Mouse (Mus musculus): ENCODE data around the gene Olfml1. TPM values are rescaled to one million over a fixed set of nuclear protein-coding genes. Genes with fewer than 3 reads are reported as not detected.

Olfml1 gene
- total RNA-seq (2021), result 10 to 100 TPM; 10.0 to 11.5 TPM

GRCm38 (mm10) chr7:107567261-107567671, at the start of gene Olfml1:
Gene Olfml1 (plus strand): TSS chr7:107567446.
- peak in 1 of 2 experiments; percentile 4 for DNase-seq (ENCODE audit: extremely low spot score in 1 of 2, low spot score in 1 of 2)

- DNase-seq (ENCODE audit: extremely low spot score in 1 of 2, low spot score in 1 of 2), result no peak
These were observed 47.8 kb upstream of the Olfml1 start for GRCm38 (mm10) chr7:107519256-107520025.

DNA sequence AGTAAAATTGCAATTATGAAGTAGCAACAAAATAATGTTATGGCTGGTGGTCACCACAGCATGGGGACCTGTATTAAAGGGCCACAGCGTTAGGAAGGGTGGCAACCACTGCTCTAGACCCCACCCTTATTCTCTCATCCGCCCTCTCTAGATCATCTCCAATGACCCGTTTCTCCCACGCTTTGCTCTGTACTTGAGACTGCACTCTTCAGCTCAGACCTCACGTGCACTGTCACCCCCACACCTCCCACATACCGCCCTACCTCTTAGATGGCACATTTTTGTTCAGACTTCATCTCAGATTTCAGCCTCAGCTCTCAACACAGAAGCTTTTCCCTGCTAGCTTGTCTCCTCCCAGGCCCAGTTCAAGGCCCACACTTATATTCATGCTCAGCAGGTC, 45.8 kb upstream of the Olfml1 start:
- no peak for DNase-seq (ENCODE audit: extremely low spot score in 1 of 2, low spot score in 1 of 2)

GRCm38 (mm10) chr7:107526299-107526698, 40.9 kb upstream of the Olfml1 start:
- DNase-seq (ENCODE audit: extremely low spot score in 1 of 2, low spot score in 1 of 2), result peak; percentile 19 to 72

DNA sequence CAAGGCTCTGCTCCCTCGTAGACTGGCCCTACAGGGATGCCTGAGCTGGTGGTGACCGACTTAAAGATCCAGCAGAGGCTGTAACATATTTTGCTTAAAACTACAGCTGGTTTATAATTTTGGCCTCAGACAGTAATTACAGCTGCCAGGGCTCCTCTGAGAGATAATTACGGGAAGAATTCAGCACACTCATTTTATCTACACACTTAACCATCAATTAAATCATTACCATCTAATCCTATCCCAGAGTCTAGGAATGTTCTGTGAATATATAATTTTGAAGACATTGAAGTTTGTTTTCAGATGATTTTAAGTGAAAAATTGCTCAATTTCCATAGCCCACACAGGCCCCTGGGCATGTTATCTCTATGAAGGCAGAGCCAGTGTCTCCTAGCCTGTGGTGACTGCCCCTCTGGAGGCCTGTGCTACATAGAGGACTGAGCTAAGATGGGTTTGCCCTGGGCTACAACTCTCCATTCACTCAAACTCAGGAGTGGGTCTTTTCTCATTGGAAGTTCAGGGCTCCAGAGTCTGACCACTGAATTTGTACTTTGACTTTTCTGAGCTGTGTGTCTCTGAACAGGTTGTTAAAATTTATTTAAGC, 39.0 kb upstream of the Olfml1 start:
- no peak for DNase-seq (ENCODE audit: extremely low spot score in 1 of 2, low spot score in 1 of 2)

GRCm38 (mm10) chr7:107529364-107529763, 37.9 kb upstream of the Olfml1 start:
- no peak for DNase-seq (ENCODE audit: extremely low spot score in 1 of 2, low spot score in 1 of 2)

- DNase-seq (ENCODE audit: extremely low spot score in 1 of 2, low spot score in 1 of 2), result no peak
These were observed 31.9 kb upstream of the Olfml1 start for GRCm38 (mm10) chr7:107535311-107535710.

GRCm38 (mm10) chr7:107536516-107536915, 30.7 kb upstream of the Olfml1 start:
- DNase-seq (ENCODE audit: extremely low spot score in 1 of 2, low spot score in 1 of 2), result no peak

GRCm38 (mm10) chr7:107540034-107540433, 27.2 kb upstream of the Olfml1 start:
- DNase-seq (ENCODE audit: extremely low spot score in 1 of 2, low spot score in 1 of 2), result no peak

DNA sequence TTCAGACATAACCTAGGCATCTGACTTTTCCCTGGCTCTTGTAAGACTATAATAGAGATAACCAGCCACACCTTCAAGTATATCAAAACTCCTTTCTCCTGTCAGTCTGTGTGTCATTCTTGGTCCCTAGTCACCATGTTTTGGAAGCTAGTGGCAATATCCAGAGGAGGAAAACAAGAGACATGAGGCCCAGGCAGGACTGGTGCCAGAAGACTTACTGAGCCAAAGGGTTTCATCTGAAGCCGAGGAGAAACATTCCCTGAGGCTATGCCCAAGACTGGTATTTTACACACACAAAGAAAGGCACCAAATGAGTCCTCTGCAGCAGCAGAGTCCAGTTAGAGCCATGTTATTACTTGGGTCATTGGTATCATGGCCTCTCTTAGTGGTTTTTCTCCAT, 22.2 kb upstream of the Olfml1 start:
- DNase-seq (ENCODE audit: extremely low spot score in 1 of 2, low spot score in 1 of 2), result no peak

DNA sequence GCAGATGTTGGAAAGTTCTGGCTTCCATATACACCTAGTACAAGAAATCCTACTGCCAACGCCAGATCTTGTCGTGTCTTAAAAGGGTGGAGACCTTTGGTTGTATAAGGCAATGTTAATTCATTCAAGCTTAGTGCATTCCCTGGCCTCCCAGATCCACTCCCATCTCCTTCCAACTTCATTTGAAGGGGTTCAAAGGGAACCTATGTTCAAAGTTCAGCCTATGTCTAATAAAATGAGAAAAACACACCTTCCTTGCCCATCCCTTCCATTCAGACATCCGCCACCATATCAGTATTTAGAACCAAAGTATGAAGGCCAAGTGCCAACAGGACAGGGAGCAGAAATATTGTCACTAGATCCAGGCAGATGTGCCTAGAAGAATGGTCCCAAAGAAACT, 19.4 kb upstream of the Olfml1 start:
- DNase-seq (ENCODE audit: extremely low spot score in 1 of 2, low spot score in 1 of 2), result no peak

GRCm38 (mm10) chr7:107553461-107553860, 13.8 kb upstream of the Olfml1 start:
- no peak for DNase-seq (ENCODE audit: extremely low spot score in 1 of 2, low spot score in 1 of 2)

GRCm38 (mm10) chr7:107555906-107556305, 11.3 kb upstream of the Olfml1 start:
- peak in 1 of 2 experiments; percentile 22 for DNase-seq (ENCODE audit: extremely low spot score in 1 of 2, low spot score in 1 of 2)

DNA sequence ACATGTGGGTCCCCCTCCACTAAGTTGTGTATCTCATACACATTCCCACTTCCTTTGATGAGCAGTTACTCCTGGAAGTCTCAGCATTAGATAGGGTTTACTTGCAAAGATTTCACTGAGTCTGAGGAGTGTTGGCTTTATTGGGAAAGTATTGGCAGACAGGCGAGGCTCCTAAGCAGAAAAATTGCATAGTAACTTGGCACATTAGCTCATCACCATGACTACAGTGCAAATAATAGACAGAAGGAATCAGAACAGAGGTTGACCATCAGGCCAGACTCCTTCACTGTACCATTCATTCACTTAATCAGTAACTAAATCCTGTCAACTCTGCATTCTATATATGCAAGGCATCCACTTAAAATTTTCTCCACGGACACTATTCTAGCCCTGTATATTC, 6.6 kb upstream of the Olfml1 start:
- no peak for DNase-seq (ENCODE audit: extremely low spot score in 1 of 2, low spot score in 1 of 2)

- no peak for DNase-seq (ENCODE audit: extremely low spot score in 1 of 2, low spot score in 1 of 2)
These were observed 5.7 kb upstream of the Olfml1 start for GRCm38 (mm10) chr7:107561584-107561983.

DNA sequence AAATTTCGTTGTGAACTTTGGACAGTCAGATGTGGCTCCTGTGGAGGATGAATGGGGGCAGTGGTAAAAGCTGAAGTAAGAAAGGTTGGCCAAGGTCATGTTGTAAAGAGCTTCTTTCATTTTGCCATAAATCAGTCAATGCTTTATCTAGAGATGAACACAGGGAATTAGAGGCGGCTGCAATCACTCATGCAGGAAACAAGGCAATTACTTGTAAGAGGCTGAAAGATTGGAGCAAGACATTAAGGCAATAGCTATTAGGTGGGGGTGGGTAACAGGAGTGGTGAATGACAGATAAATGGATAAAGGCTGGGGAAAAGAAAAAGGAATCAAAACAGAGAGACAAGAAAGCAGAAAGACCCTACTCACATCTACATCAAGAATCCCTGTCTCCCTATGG, 3.5 kb upstream of the Olfml1 start:
- no peak for DNase-seq (ENCODE audit: extremely low spot score in 1 of 2, low spot score in 1 of 2)

GRCm38 (mm10) chr7:107567674-107568073, 428 bp downstream of the Olfml1 start:
- DNase-seq (ENCODE audit: extremely low spot score in 1 of 2, low spot score in 1 of 2), result no peak

- DNase-seq (ENCODE audit: extremely low spot score in 1 of 2, low spot score in 1 of 2), result no peak
These were observed 1.7 kb downstream of the Olfml1 start for GRCm38 (mm10) chr7:107568971-107569370.

GRCm38 (mm10) chr7:107573856-107574255, 6.6 kb downstream of the Olfml1 start:
- no peak for DNase-seq (ENCODE audit: extremely low spot score in 1 of 2, low spot score in 1 of 2)

- no peak for DNase-seq (ENCODE audit: extremely low spot score in 1 of 2, low spot score in 1 of 2)
These were observed 7.0 kb downstream of the Olfml1 start for GRCm38 (mm10) chr7:107574276-107574675.

DNA sequence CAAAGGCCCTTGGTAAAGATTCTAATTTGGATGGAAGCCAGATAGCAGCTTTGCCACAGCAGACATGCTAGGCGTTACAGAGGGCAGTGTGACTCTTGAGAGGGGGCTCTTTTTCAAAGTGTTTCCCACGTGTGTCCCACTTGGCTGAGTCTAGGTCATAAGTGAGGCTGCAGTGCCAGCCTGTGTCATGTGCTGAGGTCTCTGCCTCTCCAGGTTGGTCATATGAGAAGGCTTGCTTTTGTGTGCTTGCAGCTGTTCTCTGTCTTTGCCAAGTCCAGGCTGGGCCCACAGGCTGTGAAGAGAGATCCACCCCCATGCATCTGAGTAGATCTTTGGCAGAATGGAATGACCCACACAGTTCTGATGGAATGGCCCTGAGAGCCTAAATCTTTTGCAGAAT, 25.4 kb downstream of the Olfml1 start:
- no peak for DNase-seq (ENCODE audit: extremely low spot score in 1 of 2, low spot score in 1 of 2)

- no peak for DNase-seq (ENCODE audit: extremely low spot score in 1 of 2, low spot score in 1 of 2)
These were observed 26.7 kb downstream of the Olfml1 start for GRCm38 (mm10) chr7:107593904-107594303.
